Mouse (Mus musculus) lung, adult 2 months (tissue): ENCODE results near the gene Tbc1d9b.

Experiments
- CTCF ChIP-seq: fragments of 200-500 bp; IDR thresholded peaks from 2 replicates; pipeline ENCODE4 v1.5.1; 2011; ENCODE audit warnings: mild to moderate bottlenecking, low read length, control low read depth; ENCODE audit not compliant: insufficient read depth
- POLR2A ChIP-seq: fragments of 200-500 bp; IDR thresholded peaks from 2 replicates; pipeline ENCODE4 v1.6.1; 2011; ENCODE audit warnings: low read depth, mild to moderate bottlenecking, control low read depth, low read length, borderline replicate concordance; ENCODE audit errors: extremely low read depth

GRCm38 (mm10) chr11:50098961-50099481 is 32.2 kb upstream of the Tbc1d9b start:
- no peak for TF ChIP-seq CTCF
- TF ChIP-seq POLR2A: no peak
